Comparison of ENCODE assay signal across 9 mouse cellular contexts in genomic region chr15:79823588-79824280, GRCm38 (mm10). TPM values are rescaled to one million over a fixed set of nuclear protein-coding genes. Genes with fewer than 3 reads are reported as not detected.
DNase-seq lines count a peak whose midpoint lies in the region; ATAC-seq and TF ChIP-seq lines count a peak whose summit lies in the region.
"Had no signal": no experiment of that assay in that cellular context is flagged by ENCODE, and none has a peak within 500 bp of the region (broad histone marks: within the 10 kb centered on the region; RNA-seq: fewer than 3 reads in every experiment).

No protein-coding gene starts in this region.

- no peaks in the 10 kb centered on the region for H3K27me3 ChIP-seq in limb, embryonic 11.5 days (ENCODE audit: control insufficient read depth, insufficient read depth, low read length)
- no peaks in the 10 kb centered on the region for H3K27me3 ChIP-seq in limb, embryonic 10.5 days (ENCODE audit: low read depth, poor library complexity, severe bottlenecking)
- H3K27me3 ChIP-seq in heart, postnatal 0 days (ENCODE audit: control insufficient read depth, insufficient read depth, low read length): no peaks in the 10 kb centered on the region
- H3K27me3 ChIP-seq: stomach, embryonic 15.5 days had no signal

- WGBS in limb, embryonic 11.5 days: 74% methylated on average over 19 of the region's 19 CpGs
- WGBS in limb, embryonic 10.5 days: 67% methylated on average over 19 of the region's 19 CpGs
- WGBS in heart, postnatal 0 days: 53% methylated on average over 19 of the region's 19 CpGs

- no peaks in the 10 kb centered on the region for H3K9me3 ChIP-seq in limb, embryonic 11.5 days (ENCODE audit: control insufficient read depth, low read length)
- no peaks in the 10 kb centered on the region for H3K9me3 ChIP-seq in limb, embryonic 10.5 days (replicated peaks)
- H3K9me3 ChIP-seq in heart, postnatal 0 days (replicated peaks; ENCODE audit: control insufficient read depth, low read length): no peaks in the 10 kb centered on the region
- H3K9me3 ChIP-seq: stomach, embryonic 15.5 days had no signal

- no peak overlapping the region for H3K4me3 ChIP-seq in limb, embryonic 11.5 days (ENCODE audit: low read depth, low read length)
- no peak overlapping the region for H3K4me3 ChIP-seq in limb, embryonic 10.5 days
- H3K4me3 ChIP-seq in heart, postnatal 0 days (ENCODE audit: low read depth, low read length): no peak overlapping the region
- H3K4me3 ChIP-seq: stomach, embryonic 15.5 days had no signal

- H3K27ac ChIP-seq in limb, embryonic 11.5 days (replicated peaks; ENCODE audit: low read depth, low read length): no peak overlapping the region
- H3K27ac ChIP-seq in limb, embryonic 10.5 days: no peak overlapping the region
- no peak overlapping the region for H3K27ac ChIP-seq in heart, postnatal 0 days (ENCODE audit: low read depth)
- H3K27ac ChIP-seq: stomach, embryonic 15.5 days had no signal

- no peak overlapping the region for H3K9ac ChIP-seq in limb, embryonic 11.5 days (ENCODE audit: low read length)
- H3K9ac ChIP-seq in heart, postnatal 0 days (replicated peaks; ENCODE audit: low read depth, low read length): no peak overlapping the region
- H3K9ac ChIP-seq: stomach, embryonic 15.5 days had no signal

- TF ChIP-seq CTCF in heart, postnatal 0 days (IDR thresholded peaks at IDR 0.05; ENCODE audit: low read depth): no peak

- no peak overlapping the region for H3K4me2 ChIP-seq in limb, embryonic 11.5 days (ENCODE audit: low read depth, severe bottlenecking)
- H3K4me2 ChIP-seq in heart, postnatal 0 days (ENCODE audit: low read depth, low read length): no peak overlapping the region
- H3K4me2 ChIP-seq: stomach, embryonic 15.5 days had no signal

- ATAC-seq in limb, embryonic 11.5 days (ENCODE audit: insufficient number of reproducible peaks, low FRiP score, low TSS enrichment, low read depth): no peak
- ATAC-seq in heart, postnatal 0 days (ENCODE audit: insufficient read depth, low read depth): peak; percentile 66
- no peak for ATAC-seq in frontal cortex, adult (ENCODE audit: low TSS enrichment)
- no peak for ATAC-seq in inflammation-experienced regulatory T-cells, adult 6 months

- DNase-seq in limb, embryonic 11.5 days (ENCODE audit: low spot score): peak; percentile 40
- no peak for DNase-seq in limb, embryonic 10.5 days (ENCODE audit: low spot score)
- DNase-seq in cerebellum, postnatal 10 days: peak; percentile 45 to 61
- DNase-seq in heart, postnatal 0 days (ENCODE audit: low spot score): peak; percentile 33
- peak; percentile 47 for DNase-seq in lung, postnatal 25 days (ENCODE audit: low spot score)
- no peak for DNase-seq in yolk sac, embryonic 10.5 days (ENCODE audit: low spot score)

- peaks cover 11% of the 10 kb centered on the region; the same call in 1 of the 2 replicates for H3K36me3 ChIP-seq in limb, embryonic 11.5 days (ENCODE audit: control insufficient read depth, insufficient read depth, low read length)
- peaks cover 47% of the 10 kb centered on the region for H3K36me3 ChIP-seq in limb, embryonic 10.5 days
- H3K36me3 ChIP-seq in heart, postnatal 0 days (replicated peaks; ENCODE audit: control insufficient read depth, insufficient read depth, low read length): peaks cover 35% of the 10 kb centered on the region

- peaks cover 3% of the 10 kb centered on the region for H3K4me1 ChIP-seq in limb, embryonic 11.5 days (ENCODE audit: control insufficient read depth, insufficient read depth, low read length)
- H3K4me1 ChIP-seq in limb, embryonic 10.5 days: peaks cover 31% of the 10 kb centered on the region
- H3K4me1 ChIP-seq in heart, postnatal 0 days (ENCODE audit: control insufficient read depth, insufficient read depth): peaks cover 9% of the 10 kb centered on the region; the same call in 1 of the 2 replicates

- no peak for TF ChIP-seq EP300 in heart, postnatal 0 days (IDR thresholded peaks at IDR 0.05; ENCODE audit: low read depth)

RNA-seq across cellular contexts. Expression of gene Npcd, which starts 10.3 kb away (rescaled TPM):
- polyA plus RNA-seq in limb, embryonic 11.5 days (2014; fragmentation: Nextera tagmentation; extraction: Ambion mirVana): 0.50 TPM in 1 of 2 replicates, not detected in the other
- polyA plus RNA-seq in limb, embryonic 10.5 days (2016; fragmentation: Nextera tagmentation; extraction: Ambion mirVana): not detected in 2 replicates
- total RNA-seq in heart, postnatal 0 days (2014; rRNA removed; ENCODE audit: low replicate concordance): 1.9 and 8.7 TPM in 2 replicates
- not detected in 2 replicates for polyA plus RNA-seq in heart, postnatal 0 days (2015; fragmentation: Nextera tagmentation; extraction: Ambion mirVana)
- not detected for polyA plus RNA-seq in inflammation-experienced regulatory T-cells, adult 6 months (2017; shearing (Covaris generic))
- polyA plus RNA-seq: stomach, embryonic 15.5 days had no signal

RNA-seq across cellular contexts. Expression of gene Cbx6, which starts 10.8 kb away (rescaled TPM):
- 11.1 and 12.5 TPM in 2 replicates for polyA plus RNA-seq in limb, embryonic 11.5 days (2014; fragmentation: Nextera tagmentation; extraction: Ambion mirVana)
- 15.5 and 18.2 TPM in 2 replicates for polyA plus RNA-seq in limb, embryonic 10.5 days (2016; fragmentation: Nextera tagmentation; extraction: Ambion mirVana)
- 47.3 and 51.8 TPM in 2 replicates for total RNA-seq in heart, postnatal 0 days (2014; rRNA removed; ENCODE audit: low replicate concordance)
- polyA plus RNA-seq in heart, postnatal 0 days (2015; fragmentation: Nextera tagmentation; extraction: Ambion mirVana): 24.9 and 25.6 TPM in 2 replicates
- polyA plus RNA-seq in inflammation-experienced regulatory T-cells, adult 6 months (2017; shearing (Covaris generic)): 10 to 100 TPM; 10.5 to 13.1 (median 10.9) TPM

RNA-seq across cellular contexts. Expression of gene Nptxr, which starts 19.2 kb away (rescaled TPM):
- polyA plus RNA-seq in limb, embryonic 11.5 days (2014; fragmentation: Nextera tagmentation; extraction: Ambion mirVana): 0.37 and 0.48 TPM in 2 replicates
- 0.55 and 0.65 TPM in 2 replicates for polyA plus RNA-seq in limb, embryonic 10.5 days (2016; fragmentation: Nextera tagmentation; extraction: Ambion mirVana)
- 10.8 and 13.7 TPM in 2 replicates for total RNA-seq in heart, postnatal 0 days (2014; rRNA removed; ENCODE audit: low replicate concordance)
- 0.84 and 1.00 TPM in 2 replicates for polyA plus RNA-seq in heart, postnatal 0 days (2015; fragmentation: Nextera tagmentation; extraction: Ambion mirVana)
- polyA plus RNA-seq in inflammation-experienced regulatory T-cells, adult 6 months (2017; shearing (Covaris generic)): 1 to 10 TPM in 1 of 3 experiments, under 1 TPM in 1, not detected in 1; 0.15 to 1.1 TPM

RNA-seq across cellular contexts. Expression of gene Dnal4, which starts 46.1 kb away (rescaled TPM):
- polyA plus RNA-seq in limb, embryonic 11.5 days (2014; fragmentation: Nextera tagmentation; extraction: Ambion mirVana): 62.1 and 62.5 TPM in 2 replicates
- polyA plus RNA-seq in limb, embryonic 10.5 days (2016; fragmentation: Nextera tagmentation; extraction: Ambion mirVana): 62.2 and 70.4 TPM in 2 replicates
- total RNA-seq in heart, postnatal 0 days (2014; rRNA removed; ENCODE audit: low replicate concordance): 25.9 and 35.5 TPM in 2 replicates
- polyA plus RNA-seq in heart, postnatal 0 days (2015; fragmentation: Nextera tagmentation; extraction: Ambion mirVana): 35.5 and 38.9 TPM in 2 replicates
- 1 to 10 TPM; 6.5 to 9.4 (median 8.6) TPM for polyA plus RNA-seq in inflammation-experienced regulatory T-cells, adult 6 months (2017; shearing (Covaris generic))

Comparison
In these comparisons a context has a peak if more than half of its experiments do, and no peak if none do; other contexts are left out.
1. DNase-seq: peak in limb, embryonic 11.5 days (single experiment), cerebellum, postnatal 10 days (2 of 2), heart, postnatal 0 days (single experiment) and lung, postnatal 25 days (single experiment); none in limb, embryonic 10.5 days (single experiment) and yolk sac, embryonic 10.5 days (single experiment).